Mouse (Mus musculus) ovary, adult 18-20 months (tissue): ENCODE measurements around the gene Rps11.
A peak's percentile ranks its signal among the peaks of the same experiment; 100 is the strongest.
"Not testable (repeated sequence)": the region's sequence is repeated elsewhere in the genome, so short reads cannot be mapped to it uniquely, and the experiment has no call there.

Source experiments
- DNase-seq: peaks from one replicate; pipeline ENCODE4 v3.0.0; 2022; ENCODE audit warnings: low spot score, mixed read lengths

The Rps11 gene

GRCm38 (mm10) chr7:45154096-45154992 lies 30.1 kb upstream of the Rps11 start, which contains the start of the genes Pih1d1 and Aldh16a1:
Gene Pih1d1 (plus strand): TSS chr7:45154303.
Gene Aldh16a1 (minus strand): TSS chr7:45154584.
- DNase-seq, result peak; percentile 92

GRCm38 (mm10) chr7:45153586-45153985 lies 29.3 kb upstream of the Rps11 start:
- DNase-seq, result no peak

GRCm38 (mm10) chr7:45153052-45153451 lies 28.8 kb upstream of the Rps11 start:
- not testable (repeated sequence) for DNase-seq

DNA sequence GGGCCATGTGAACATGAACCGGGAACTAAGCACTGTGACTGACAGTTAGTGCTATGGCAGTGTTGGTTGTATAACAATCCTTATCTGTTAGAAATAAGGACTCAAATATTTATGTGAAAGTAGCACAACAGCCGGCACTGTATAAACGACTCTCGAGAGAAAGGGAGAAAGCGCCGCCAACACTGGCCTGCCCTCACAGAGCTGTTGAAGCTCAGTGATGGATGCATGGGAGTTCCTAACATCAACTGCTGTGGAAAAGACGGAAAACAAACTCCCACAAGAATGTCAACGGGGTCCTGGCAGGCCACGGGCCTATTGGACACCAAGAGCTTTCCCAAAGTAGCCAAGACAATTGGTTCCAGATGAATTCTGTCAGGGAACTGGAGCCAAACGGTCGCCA lies 27.1 kb upstream of the Rps11 start:
- peak; percentile 62 for DNase-seq

- DNase-seq, result no peak
These were observed 26.1 kb upstream of the Rps11 start for GRCm38 (mm10) chr7:45150321-45150720.

GRCm38 (mm10) chr7:45149545-45149944 lies 25.3 kb upstream of the Rps11 start:
- DNase-seq, result no peak

- DNase-seq, result no peak
These were observed 24.4 kb upstream of the Rps11 start for GRCm38 (mm10) chr7:45148534-45149098.

DNA sequence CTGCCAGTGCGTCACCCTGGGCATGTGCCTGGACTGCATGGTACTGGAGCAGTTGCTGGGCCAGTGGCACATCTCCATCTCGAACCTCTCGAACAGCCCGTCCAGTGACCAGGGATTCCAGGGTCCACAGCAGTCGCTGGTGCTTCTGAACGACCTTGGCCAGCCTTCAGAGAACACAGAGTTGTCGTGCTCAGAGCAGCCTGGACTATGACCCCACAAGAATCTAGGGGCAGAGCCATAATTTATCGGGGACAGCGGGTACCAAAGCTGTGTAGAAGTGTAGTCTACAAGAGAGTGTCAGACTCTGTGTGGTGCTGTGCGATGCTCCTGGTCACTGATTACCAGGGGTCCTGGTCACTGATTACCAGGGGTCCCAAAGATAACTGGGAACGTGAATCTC lies 23.7 kb upstream of the Rps11 start:
- DNase-seq, result no peak

DNA sequence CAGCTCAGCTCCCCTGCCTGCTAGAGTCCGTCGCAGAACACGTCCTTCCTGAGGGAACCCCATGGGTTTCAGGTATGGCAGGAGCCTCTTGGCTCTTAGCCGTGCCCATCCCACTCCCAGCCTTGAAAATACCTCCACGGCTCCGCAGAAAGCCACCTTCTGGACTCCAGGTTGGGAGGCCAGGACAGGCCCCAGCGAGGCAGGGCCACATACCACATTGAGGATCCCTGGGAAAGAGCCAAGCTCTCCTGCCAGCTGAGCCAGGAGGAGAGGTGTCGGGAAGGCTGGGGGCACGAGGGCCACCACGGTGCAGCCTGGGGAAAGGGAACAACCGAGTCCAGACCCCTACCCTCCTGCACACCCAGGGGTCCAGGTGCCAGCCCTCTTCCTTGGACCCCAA lies 23.0 kb upstream of the Rps11 start:
- no peak for DNase-seq

- DNase-seq, result no peak
These were observed 21.2 kb upstream of the Rps11 start for GRCm38 (mm10) chr7:45145460-45145859.

DNA sequence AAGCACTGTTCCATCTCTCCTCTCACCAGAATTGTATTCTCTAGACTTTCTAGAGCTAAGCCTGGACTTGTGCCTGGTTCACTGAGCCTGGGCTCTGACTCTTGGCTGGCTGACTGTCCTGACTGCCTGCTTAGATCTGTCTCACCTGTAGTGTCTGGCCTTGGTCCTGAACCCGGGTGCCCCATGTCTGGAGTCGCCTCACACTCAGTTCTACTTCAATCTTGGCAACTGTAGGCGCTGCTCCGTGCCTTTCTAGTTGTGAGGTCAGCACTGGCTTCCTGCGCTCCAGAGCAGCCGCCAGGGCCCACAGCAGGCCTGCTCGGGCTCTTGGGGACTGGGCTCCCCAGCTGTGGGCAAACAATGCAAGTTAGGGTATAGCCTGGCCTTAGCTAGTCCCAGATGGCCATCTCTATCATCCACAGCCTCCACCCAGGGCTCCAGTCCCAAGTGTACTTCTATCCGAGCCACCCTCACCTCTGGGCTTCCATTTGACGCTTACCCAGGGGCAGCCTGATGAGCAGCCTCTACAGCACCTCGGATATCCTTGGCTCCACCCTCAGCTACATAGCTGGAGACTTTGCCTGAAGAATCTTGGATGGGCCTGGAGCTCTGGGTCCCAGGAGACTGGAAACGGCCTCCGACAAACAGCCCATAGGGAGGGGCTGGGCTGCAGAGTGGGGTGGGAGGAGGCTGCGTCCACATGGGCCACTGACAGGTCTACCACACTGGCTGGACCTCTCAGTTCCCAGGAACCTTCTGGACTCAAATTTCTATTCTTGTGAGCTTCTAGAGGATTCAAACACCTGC lies 20.3 kb upstream of the Rps11 start:
- no peak for DNase-seq

DNA sequence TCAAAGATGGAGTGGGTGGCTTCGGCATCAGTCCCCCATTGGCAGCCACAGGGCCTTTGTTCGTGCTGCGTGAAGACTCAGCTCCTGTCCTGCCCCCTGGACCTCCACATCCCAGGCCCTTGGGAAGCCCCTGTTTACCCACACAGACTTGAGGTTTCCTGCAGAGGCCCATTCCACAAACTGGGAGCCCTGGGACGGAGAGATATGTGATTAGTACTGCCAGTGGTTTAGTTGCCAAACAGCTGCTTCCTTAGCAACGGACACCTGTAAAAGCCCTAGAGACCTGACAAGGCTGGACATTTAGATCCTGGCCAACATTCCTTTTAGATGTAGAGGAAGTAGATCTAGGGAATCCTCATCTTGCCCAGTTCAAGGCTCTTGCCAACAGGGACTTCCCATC lies 17.7 kb upstream of the Rps11 start:
- DNase-seq, result no peak

DNA sequence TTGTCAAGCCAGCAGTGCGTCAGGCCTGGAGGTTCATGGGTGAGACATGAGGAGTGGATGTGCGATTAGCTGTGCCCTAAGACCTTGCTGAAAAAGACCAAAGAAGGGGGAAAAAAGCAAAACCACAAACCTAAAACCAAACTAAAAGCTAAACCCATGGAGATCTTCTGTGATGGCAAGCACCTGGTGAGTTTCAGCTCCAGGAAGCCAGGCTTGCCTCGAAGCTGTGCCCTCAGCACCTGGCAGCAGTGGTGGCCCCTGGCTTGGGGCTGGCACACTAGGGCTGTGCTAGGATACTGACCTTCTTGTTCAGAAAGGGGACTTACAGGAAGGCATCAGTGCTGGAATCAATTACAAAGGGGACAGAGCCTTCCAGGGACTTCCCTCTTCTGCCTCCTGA lies 17.1 kb upstream of the Rps11 start:
- DNase-seq, result no peak

DNA sequence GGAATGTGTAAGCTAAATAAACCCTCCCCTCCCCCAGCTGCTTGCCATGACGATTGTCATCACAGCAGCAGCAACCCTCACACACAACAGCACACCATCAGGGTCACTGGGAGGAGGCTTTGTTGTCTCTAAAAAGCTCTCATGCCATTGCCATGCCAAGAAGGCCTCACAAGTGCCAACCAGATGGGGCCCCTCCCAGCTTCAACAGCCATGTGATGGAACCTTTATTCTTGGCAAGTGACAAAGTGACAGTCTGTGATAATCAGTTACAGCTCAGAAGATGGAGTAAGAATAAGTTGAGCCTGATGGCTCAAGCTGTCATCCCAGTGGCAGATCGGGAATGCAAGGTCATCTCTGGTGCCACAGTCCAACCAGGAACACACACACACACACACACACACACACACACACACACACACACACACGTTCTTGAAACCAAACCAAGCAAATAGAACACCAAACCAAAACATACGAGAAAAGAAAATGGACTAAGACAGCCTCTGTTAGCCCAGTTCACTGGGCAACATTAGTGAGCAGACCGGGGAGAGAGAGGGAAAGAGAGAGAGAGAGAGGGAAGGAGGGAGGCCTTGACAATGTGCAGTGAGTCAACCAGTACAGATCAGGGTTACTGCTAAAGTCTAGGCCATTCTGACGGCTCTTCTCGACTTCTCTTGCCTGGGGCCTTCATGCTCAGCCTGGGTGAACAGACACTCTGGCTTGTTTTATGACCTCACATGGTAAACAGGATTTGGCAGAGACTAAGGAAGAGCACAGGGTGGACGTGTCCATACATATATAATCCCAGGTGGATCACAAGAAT lies 15.9 kb upstream of the Rps11 start:
- no peak for DNase-seq

DNA sequence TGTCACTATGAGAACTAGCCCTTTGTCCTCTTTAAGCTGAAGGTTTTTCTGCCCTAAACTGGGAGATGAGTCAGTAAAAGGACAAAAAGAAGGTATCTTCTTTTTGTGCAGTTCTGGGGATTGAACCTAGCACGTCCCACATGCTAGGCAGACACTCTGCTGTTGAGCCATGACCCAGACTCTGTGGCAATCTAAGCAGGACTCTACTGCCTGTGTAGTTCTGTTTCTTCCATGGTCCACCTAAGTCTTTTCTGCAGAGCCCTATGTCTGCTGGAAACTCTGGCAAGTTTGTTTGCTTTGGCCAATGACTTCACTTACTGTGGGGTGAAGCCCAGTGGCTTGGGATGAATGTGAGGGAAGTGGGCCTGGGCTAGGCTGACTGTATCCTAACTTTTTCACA lies 14.2 kb upstream of the Rps11 start:
- no peak for DNase-seq

GRCm38 (mm10) chr7:45137171-45138006 lies 13.2 kb upstream of the Rps11 start:
- DNase-seq, result no peak

DNA sequence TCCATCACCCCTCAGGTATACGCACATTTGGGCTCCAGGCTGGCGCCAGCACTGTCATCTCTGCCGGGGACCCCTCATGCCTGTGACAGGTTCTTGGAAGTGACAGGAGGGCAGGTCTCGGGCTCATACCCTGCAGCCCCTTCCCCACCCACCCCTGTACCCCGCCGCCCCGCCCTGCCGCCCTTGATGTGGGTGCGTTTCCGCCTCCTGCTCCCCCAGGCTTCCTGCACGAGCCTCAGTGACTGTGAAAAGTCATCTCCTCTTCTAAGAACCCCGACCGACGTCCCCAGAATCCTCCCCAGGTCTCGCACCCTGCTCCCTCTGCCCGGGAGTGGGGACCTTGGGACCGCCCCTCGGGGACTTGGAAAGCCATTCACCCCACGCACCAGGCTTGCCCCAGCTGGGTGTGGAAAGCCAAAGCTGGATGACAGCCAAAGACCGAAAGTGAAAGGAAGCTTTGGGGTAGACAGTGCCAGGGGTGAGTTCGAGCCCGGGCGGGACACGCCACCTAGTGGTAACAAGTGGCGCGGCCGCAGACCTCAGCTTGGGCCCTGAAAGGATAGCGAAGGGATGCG lies 11.8 kb upstream of the Rps11 start, which contains the start of the genes Gm45713 and Flt3l:
Gene Gm45713 (minus strand): TSS at position 239 of the 575 bp plus-strand sequence.
Gene Flt3l (minus strand): TSS at position 440 of the 575 bp plus-strand sequence.
- DNase-seq, result peak; percentile 84

DNA sequence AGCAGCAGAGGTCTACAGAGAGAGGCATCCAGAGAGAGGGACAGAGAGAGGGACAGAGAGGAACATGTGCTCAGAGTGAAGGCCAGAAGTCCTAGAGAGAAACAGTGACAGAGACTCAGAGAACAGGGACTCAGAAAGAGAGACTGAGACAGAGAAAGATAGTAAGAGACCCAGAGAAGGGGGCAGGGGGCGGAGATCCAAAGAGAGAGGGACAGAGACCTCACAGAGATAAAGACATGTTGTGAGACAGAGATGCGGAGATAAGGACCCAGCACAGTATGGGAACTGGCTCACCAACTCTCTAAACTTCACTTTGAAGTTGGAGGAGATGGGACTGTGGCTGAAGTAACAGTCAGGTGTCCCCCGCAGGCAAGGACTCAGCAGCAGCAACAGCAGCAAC lies 11.1 kb upstream of the Rps11 start:
- DNase-seq, result no peak

DNA sequence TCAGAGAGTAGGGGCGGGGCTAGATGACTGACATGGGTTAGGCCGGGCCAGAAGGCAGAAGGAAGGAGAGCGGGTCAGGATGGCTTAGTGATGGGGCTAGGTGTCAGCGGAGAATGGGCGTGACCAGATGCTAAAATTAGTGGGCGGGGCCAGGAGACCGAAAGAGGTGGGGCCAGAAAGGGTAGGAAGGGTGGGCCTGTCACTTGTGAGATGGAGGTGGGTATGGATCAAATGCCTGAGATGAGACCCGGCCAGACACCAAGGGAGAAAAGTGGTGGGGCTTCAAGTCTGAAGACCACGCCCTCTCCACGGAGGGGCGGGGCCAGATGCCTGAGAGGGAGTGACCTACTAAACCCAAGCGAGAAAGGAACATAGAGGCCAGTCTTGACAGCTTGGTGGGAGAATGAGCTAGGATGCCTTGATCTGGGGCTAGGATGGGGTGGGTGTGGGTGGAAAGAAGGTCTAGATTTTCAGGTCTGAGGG lies 10.3 kb upstream of the Rps11 start:
- DNase-seq, result no peak
